Mouse (Mus musculus): ENCODE measurements around the gene Klhl22. TPM values are rescaled to one million over a fixed set of nuclear protein-coding genes. Genes with fewer than 3 reads are reported as not detected.

Klhl22 gene
- polyA plus RNA-seq, 1 experiment from 2014 or later: 98.9 TPM

DNA sequence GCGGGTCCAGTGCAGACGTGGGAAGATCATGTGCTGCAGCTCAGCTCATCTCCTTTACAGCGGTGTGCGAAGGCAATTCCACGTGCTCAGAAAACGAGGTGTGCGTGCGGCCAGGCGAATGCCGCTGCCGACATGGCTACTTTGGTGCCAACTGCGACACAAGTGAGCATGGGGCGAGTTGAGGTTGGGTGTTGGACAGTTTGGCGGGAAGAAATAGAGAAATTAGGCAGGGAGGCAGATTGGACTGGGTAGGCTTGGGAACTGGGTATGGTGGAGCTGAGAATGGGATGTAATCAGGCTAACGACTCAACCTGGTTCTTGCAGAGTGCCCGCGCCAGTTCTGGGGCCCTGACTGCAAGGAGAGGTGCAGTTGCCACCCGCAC lies 43.0 kb downstream of the Klhl22 start:
- peak overlapping the region; percentile 55 for H3K4me2 ChIP-seq (ENCODE audit: low read depth, low read length)
- H3K36me3 ChIP-seq (ENCODE audit: control insufficient read depth, insufficient read depth, low read length): no peaks in the 10 kb centered on the region
- 6% methylated on average over 18 of the region's 18 CpGs for WGBS
- no peaks in the 10 kb centered on the region for H3K9me3 ChIP-seq (ENCODE audit: control insufficient read depth, low read length)
- H3K4me1 ChIP-seq (ENCODE audit: control insufficient read depth, insufficient read depth, low read length): peaks cover 34% of the 10 kb centered on the region
- H3K9ac ChIP-seq (replicated peaks; ENCODE audit: low read depth, low read length): peak overlapping the region; percentile 28; the same call in 1 of the 2 replicates
- H3K27me3 ChIP-seq (ENCODE audit: control insufficient read depth, insufficient read depth, low read length): peaks cover 82% of the 10 kb centered on the region
- H3K4me3 ChIP-seq (ENCODE audit: low read depth, low read length): peak overlapping the region; percentile 31
- ATAC-seq (ENCODE audit: low read depth): no peak
- H3K27ac ChIP-seq (ENCODE audit: low read depth, low read length): no peak overlapping the region

GRCm38 (mm10) chr16:17802839-17803674 lies 43.6 kb downstream of the Klhl22 start:
- Histone ChIP-seq H3K4me3 (ENCODE audit: low read depth, low read length) (peak overlapping the region; percentile 31), H3K4me2 (ENCODE audit: low read depth, low read length) (peak overlapping the region; percentile 55), H3K36me3 (ENCODE audit: control insufficient read depth, insufficient read depth, low read length) (no peaks in the 10 kb centered on the region), H3K4me1 (ENCODE audit: control insufficient read depth, insufficient read depth, low read length) (peaks cover 35% of the 10 kb centered on the region), H3K27ac (ENCODE audit: low read depth, low read length) (no peak overlapping the region), H3K27me3 (ENCODE audit: control insufficient read depth, insufficient read depth, low read length) (peaks cover 77% of the 10 kb centered on the region), H3K9me3 (ENCODE audit: control insufficient read depth, low read length) (no peaks in the 10 kb centered on the region), H3K9ac (replicated peaks; ENCODE audit: low read depth, low read length) (peak overlapping the region; percentile 28)
- 0 out of 2 replicates have a peak, but pooled peaks have one; percentile 9 for ATAC-seq (ENCODE audit: low read depth)
- 2% methylated on average over 83 of the region's 83 CpGs for WGBS

- no peak for ATAC-seq (ENCODE audit: low read depth)
- Histone ChIP-seq H3K27ac (ENCODE audit: low read depth, low read length) (no peak overlapping the region), H3K9me3 (ENCODE audit: control insufficient read depth, low read length) (no peaks in the 10 kb centered on the region), H3K27me3 (ENCODE audit: control insufficient read depth, insufficient read depth, low read length) (peaks cover 71% of the 10 kb centered on the region), H3K9ac (replicated peaks; ENCODE audit: low read depth, low read length) (no peak overlapping the region), H3K36me3 (ENCODE audit: control insufficient read depth, insufficient read depth, low read length) (no peaks in the 10 kb centered on the region), H3K4me2 (ENCODE audit: low read depth, low read length) (peak overlapping the region; percentile 55), H3K4me3 (ENCODE audit: low read depth, low read length) (peak overlapping the region; percentile 31), H3K4me1 (ENCODE audit: control insufficient read depth, insufficient read depth, low read length) (peaks cover 29% of the 10 kb centered on the region)
- WGBS: 9% methylated on average over 33 of the region's 33 CpGs
Measured at GRCm38 (mm10) chr16:17803675-17804448, 44.4 kb downstream of the Klhl22 start.

GRCm38 (mm10) chr16:17804449-17804912 lies 45.1 kb downstream of the Klhl22 start:
- no peak overlapping the region for H3K27ac ChIP-seq (ENCODE audit: low read depth, low read length)
- H3K9me3 ChIP-seq (ENCODE audit: control insufficient read depth, low read length): no peaks in the 10 kb centered on the region
- no peak for ATAC-seq (ENCODE audit: low read depth)
- H3K4me1 ChIP-seq (ENCODE audit: control insufficient read depth, insufficient read depth, low read length): peaks cover 33% of the 10 kb centered on the region
- peak overlapping the region; percentile 43 for H3K4me2 ChIP-seq (ENCODE audit: low read depth, low read length)
- peak overlapping the region; percentile 24 for H3K4me3 ChIP-seq (ENCODE audit: low read depth, low read length)
- H3K9ac ChIP-seq (replicated peaks; ENCODE audit: low read depth, low read length): no peak overlapping the region
- peaks cover 64% of the 10 kb centered on the region for H3K27me3 ChIP-seq (ENCODE audit: control insufficient read depth, insufficient read depth, low read length)
- WGBS: under 1% methylated on average over 33 of the region's 33 CpGs
- H3K36me3 ChIP-seq (ENCODE audit: control insufficient read depth, insufficient read depth, low read length): no peaks in the 10 kb centered on the region

DNA sequence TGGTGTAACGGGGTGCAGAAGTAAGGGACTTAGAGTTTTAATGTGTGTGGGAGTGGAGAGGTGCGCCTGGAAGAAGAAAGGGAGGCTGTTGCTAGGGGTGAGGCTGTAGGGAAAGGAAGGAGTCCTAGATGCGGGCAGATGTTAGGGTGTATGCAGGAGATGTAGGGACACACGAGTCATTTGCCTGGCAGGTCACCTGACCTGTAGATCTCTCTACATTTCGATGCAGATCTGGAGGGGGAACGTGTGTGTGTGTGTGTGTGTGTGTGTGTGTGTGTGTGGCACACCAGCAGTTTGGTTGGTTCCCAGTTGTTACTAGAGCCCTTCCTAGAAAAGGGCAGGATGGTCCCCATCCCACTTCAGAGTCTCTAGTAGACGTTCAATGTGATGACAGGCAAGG lies 45.6 kb downstream of the Klhl22 start:
- H3K9ac ChIP-seq (replicated peaks; ENCODE audit: low read depth, low read length): no peak overlapping the region
- peaks cover 59% of the 10 kb centered on the region for H3K27me3 ChIP-seq (ENCODE audit: control insufficient read depth, insufficient read depth, low read length)
- H3K27ac ChIP-seq (ENCODE audit: low read depth, low read length): no peak overlapping the region
- no peaks in the 10 kb centered on the region for H3K36me3 ChIP-seq (ENCODE audit: control insufficient read depth, insufficient read depth, low read length)
- H3K4me3 ChIP-seq (ENCODE audit: low read depth, low read length): peak overlapping the region; percentile 24
- peaks cover 34% of the 10 kb centered on the region for H3K4me1 ChIP-seq (ENCODE audit: control insufficient read depth, insufficient read depth, low read length)
- ATAC-seq (ENCODE audit: low read depth): no peak
- 14% methylated on average over 7 of the region's 7 CpGs for WGBS
- peak overlapping the region; percentile 43; the same call in 1 of the 2 replicates for H3K4me2 ChIP-seq (ENCODE audit: low read depth, low read length)
- H3K9me3 ChIP-seq (ENCODE audit: control insufficient read depth, low read length): no peaks in the 10 kb centered on the region

DNA sequence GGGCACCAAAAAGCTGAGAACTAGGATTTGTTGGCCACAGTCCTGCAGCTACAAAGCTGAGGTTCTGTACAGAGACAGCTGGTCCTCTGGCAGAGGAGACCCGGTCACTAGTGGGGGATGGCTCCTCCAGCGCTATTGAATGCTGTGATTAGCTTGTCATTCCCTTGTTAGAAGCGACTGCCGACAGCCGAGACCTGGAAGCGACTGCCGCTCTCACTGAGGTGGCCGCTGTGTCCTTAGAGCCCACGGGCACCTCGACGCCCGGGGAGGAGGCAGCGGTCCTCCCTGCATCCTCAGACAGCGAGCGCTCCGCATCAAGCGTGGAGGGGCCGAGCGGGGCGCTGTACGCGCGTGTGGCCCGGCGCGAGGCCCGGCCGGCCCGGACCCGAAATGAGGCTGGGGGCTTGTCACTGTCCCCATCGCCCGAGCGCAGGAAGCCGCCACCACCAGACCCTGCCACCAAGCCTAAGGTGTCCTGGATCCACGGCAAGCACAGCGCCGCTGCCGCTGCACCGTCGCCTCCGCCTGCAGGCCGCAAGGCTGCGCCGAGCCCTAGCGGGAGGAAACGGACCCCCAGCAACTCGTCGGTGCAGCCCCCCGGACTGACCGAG lies 47.3 kb downstream of the Klhl22 start:
- Histone ChIP-seq H3K9me3 (ENCODE audit: control insufficient read depth, low read length) (no peaks in the 10 kb centered on the region), H3K4me3 (ENCODE audit: low read depth, low read length) (peak overlapping the region; percentile 57), H3K4me1 (ENCODE audit: control insufficient read depth, insufficient read depth, low read length) (peaks cover 34% of the 10 kb centered on the region), H3K27me3 (ENCODE audit: control insufficient read depth, insufficient read depth, low read length) (peaks cover 46% of the 10 kb centered on the region), H3K27ac (ENCODE audit: low read depth, low read length) (peak overlapping the region; percentile 81), H3K9ac (replicated peaks; ENCODE audit: low read depth, low read length) (peak overlapping the region; percentile 77), H3K36me3 (ENCODE audit: control insufficient read depth, insufficient read depth, low read length) (no peaks in the 10 kb centered on the region), H3K4me2 (ENCODE audit: low read depth, low read length) (peak overlapping the region; percentile 92)
- 1% methylated on average over 49 of the region's 50 CpGs for WGBS
- ATAC-seq (ENCODE audit: low read depth): peak; percentile 9

DNA sequence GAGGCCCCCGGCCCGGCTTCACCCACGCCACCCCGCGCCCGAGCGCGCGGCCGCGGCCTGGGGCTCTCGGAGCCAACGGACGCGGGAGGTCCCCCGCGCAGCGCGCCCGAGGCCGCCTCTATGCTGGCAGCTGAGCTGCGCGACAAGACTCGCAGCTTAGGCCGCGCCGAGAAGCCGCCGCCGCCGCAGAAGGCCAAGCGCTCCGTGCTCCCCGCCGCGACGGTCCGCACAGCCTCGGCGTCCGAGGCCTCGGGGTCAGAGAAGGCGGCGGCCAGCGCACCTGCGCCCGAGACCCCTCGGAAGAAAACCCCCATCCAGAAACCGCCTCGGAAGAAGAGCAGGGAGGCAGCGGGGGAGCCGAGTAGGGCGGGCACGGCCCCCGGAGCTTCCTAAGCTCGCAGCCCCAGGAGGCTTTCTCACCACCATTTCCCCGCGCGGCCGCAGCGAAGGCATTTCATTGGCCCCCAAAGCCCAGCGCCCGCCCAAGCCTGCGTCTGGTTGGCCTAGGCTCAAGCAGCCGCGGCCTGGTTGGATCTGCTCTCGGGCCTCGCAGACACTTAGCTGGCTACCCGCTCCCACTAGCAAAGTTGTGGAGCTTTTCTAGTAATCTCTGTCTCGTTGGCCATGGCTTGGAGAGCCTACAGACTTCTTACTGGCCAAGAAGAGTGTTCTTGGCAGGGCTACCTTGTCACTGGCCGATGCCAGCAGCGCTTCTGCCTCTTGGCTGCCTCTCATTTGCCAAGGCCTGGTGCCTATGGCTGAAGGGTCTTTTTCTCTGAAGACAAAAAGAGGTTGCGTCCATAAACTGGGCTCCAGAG lies 48.0 kb downstream of the Klhl22 start:
- peak; percentile 88 for ATAC-seq (ENCODE audit: low read depth)
- no peaks in the 10 kb centered on the region for H3K9me3 ChIP-seq (ENCODE audit: control insufficient read depth, low read length)
- H3K4me3 ChIP-seq (ENCODE audit: low read depth, low read length): peak overlapping the region; percentile 57
- 2% methylated on average over 73 of the region's 73 CpGs for WGBS
- H3K4me1 ChIP-seq (ENCODE audit: control insufficient read depth, insufficient read depth, low read length): peaks cover 32% of the 10 kb centered on the region
- peak overlapping the region; percentile 92 for H3K4me2 ChIP-seq (ENCODE audit: low read depth, low read length)
- H3K36me3 ChIP-seq (ENCODE audit: control insufficient read depth, insufficient read depth, low read length): no peaks in the 10 kb centered on the region
- peaks cover 38% of the 10 kb centered on the region for H3K27me3 ChIP-seq (ENCODE audit: control insufficient read depth, insufficient read depth, low read length)
- H3K27ac ChIP-seq (ENCODE audit: low read depth, low read length): peak overlapping the region; percentile 81
- peak overlapping the region; percentile 77 for H3K9ac ChIP-seq (replicated peaks; ENCODE audit: low read depth, low read length)

GRCm38 (mm10) chr16:17809125-17809524 lies 49.7 kb downstream of the Klhl22 start:
- Histone ChIP-seq H3K9ac (replicated peaks; ENCODE audit: low read depth, low read length) (no peak overlapping the region), H3K27me3 (ENCODE audit: control insufficient read depth, insufficient read depth, low read length) (peaks cover 25% of the 10 kb centered on the region), H3K4me3 (ENCODE audit: low read depth, low read length) (no peak overlapping the region), H3K36me3 (ENCODE audit: control insufficient read depth, insufficient read depth, low read length) (no peaks in the 10 kb centered on the region), H3K4me2 (ENCODE audit: low read depth, low read length) (no peak overlapping the region), H3K4me1 (ENCODE audit: control insufficient read depth, insufficient read depth, low read length) (peaks cover 19% of the 10 kb centered on the region; the same call in 1 of the 2 replicates), H3K27ac (ENCODE audit: low read depth, low read length) (no peak overlapping the region), H3K9me3 (ENCODE audit: control insufficient read depth, low read length) (no peaks in the 10 kb centered on the region)
- ATAC-seq (ENCODE audit: low read depth): no peak
- 76% methylated on average over 4 of the region's 4 CpGs for WGBS

Data from neural tube, embryonic 14.5 days (tissue).